Mouse (Mus musculus) embryonic fibroblast, embryonic 13.5 days (primary cell): ENCODE results near the gene Hyal3.

ENCODE experiments used
- CTCF ChIP-seq: IDR thresholded peaks from 2 replicates; pipeline ENCODE4 v1.5.1; 2011; ENCODE audit warnings: mild to moderate bottlenecking, control low read depth, low read length, moderate library complexity, borderline replicate concordance; ENCODE audit not compliant: insufficient read depth
- POLR2A ChIP-seq: IDR thresholded peaks from 2 replicates; pipeline ENCODE4 v1.6.1; 2011; ENCODE audit warnings: low read depth, mild to moderate bottlenecking, control low read depth, low read length, moderate library complexity

GRCm38 (mm10) chr9:107624539-107624938 is 43.9 kb downstream of the Hyal3 start:
- TF ChIP-seq CTCF = no peak
- TF ChIP-seq POLR2A = no peak
